Comparison of ENCODE assay signal across 8 mouse cellular contexts in genomic region chr3:58882878-58883510, GRCm38 (mm10). TPM values are rescaled to one million over a fixed set of nuclear protein-coding genes. Genes with fewer than 3 reads are reported as not detected.
A peak's percentile ranks its signal among the peaks of the same experiment; 100 is the strongest.
DNase-seq lines count a peak whose midpoint lies in the region; ATAC-seq and TF ChIP-seq lines count a peak whose summit lies in the region.

No protein-coding gene starts in this region.

- CTCF ChIA-PET in Patski (lab: Charles Lee), result interaction anchor here (0.8 to 1.0 kb wide), 5 partner anchors 9 to 238 kb away, joined by 3 read pairs; no protein-coding TSS in a partner anchor

- DNase-seq in heart, postnatal 14 days, result peak; percentile 1 to 8
- no peak for DNase-seq in heart, adult 11 months
- DNase-seq in Patski (ENCODE audit: low read depth, low spot score), result peak; percentile 71
- DNase-seq in forebrain, postnatal 0 days, result peak; percentile 46
- DNase-seq in cerebellum, adult 9-11 months, result no peak
- no peak for DNase-seq in cerebellum, adult 11-12 months

- POLR2A ChIA-PET in Patski (lab: Charles Lee), result interaction anchor here (0.6 to 0.8 kb wide), 2 partner anchors 13 to 20 kb away, joined by 3 to 4 read pairs; no protein-coding TSS in a partner anchor

- peak; percentile 93 for ATAC-seq in Patski
- peak; percentile 57 for ATAC-seq in forebrain, postnatal 0 days
- ATAC-seq in granulocyte monocyte progenitor cell, adult 5-6 weeks (replicated peaks; ENCODE audit: poor library complexity, severe bottlenecking), result no peak

- in situ Hi-C loops in Patski (cut with MboI; ENCODE audit: low pct_unique_long_range_greater_than_20kb), result no loop called here

- H3K9ac ChIP-seq in forebrain, postnatal 0 days, result no peak overlapping the region

- no peak overlapping the region for H3ac ChIP-seq in myocyte (ENCODE audit: control insufficient read depth, insufficient read length)

- H3K36me3 ChIP-seq in forebrain, postnatal 0 days (ENCODE audit: insufficient read depth), result no peaks in the 10 kb centered on the region
- no peaks in the 10 kb centered on the region for H3K36me3 ChIP-seq in myocyte (ENCODE audit: control insufficient read depth, insufficient read depth)

- no peak for TF ChIP-seq CTCF in Patski (IDR thresholded peaks at IDR 0.05)
- no peak for TF ChIP-seq CTCF in forebrain, postnatal 0 days (IDR thresholded peaks at IDR 0.05; ENCODE audit: low read depth)

- H3K79me2 ChIP-seq in myocyte (ENCODE audit: control insufficient read depth, insufficient read depth), result no peaks in the 10 kb centered on the region

- intact Hi-C loops in heart, postnatal 14 days (cut with DNase I), result no loop called here

- 18% methylated on average over 8 of the region's 8 CpGs for WGBS in forebrain, postnatal 0 days

- no peak overlapping the region for H3K4me2 ChIP-seq in forebrain, postnatal 0 days (ENCODE audit: low read depth)
- peak overlapping the region; percentile 73 for H3K4me2 ChIP-seq in myocyte (ENCODE audit: low read depth)

- H3K9me3 ChIP-seq in forebrain, postnatal 0 days (ENCODE audit: low read length), result no peaks in the 10 kb centered on the region

- no peak overlapping the region for H3K4me3 ChIP-seq in forebrain, postnatal 0 days (ENCODE audit: low read depth, low read length)
- H3K4me3 ChIP-seq in myocyte, result no peak overlapping the region

- H3K4me1 ChIP-seq in forebrain, postnatal 0 days (ENCODE audit: insufficient read depth), result no peaks in the 10 kb centered on the region

- TF ChIP-seq POLR2A in myocyte (IDR thresholded peaks at IDR 0.05; ENCODE audit: insufficient read length, low read depth), result no peak

- H3K27me3 ChIP-seq in Patski (no peaks in the 10 kb centered on the region), myocyte (ENCODE audit: control insufficient read depth, insufficient read depth, insufficient read length) (no peaks in the 10 kb centered on the region)
- H3K27me3 ChIP-seq in forebrain, postnatal 0 days (ENCODE audit: insufficient read depth, low read length), result no peaks in the 10 kb centered on the region

- no peak overlapping the region for H3K27ac ChIP-seq in forebrain, postnatal 0 days (ENCODE audit: low read depth, low read length)

TF ChIP-seq in myocyte, 11 proteins besides CTCF, POLR2A, EP300 and RAD21:
- TF ChIP-seq MYOG (IDR thresholded peaks at IDR 0.05; ENCODE audit: control insufficient read depth in 1 of 3, insufficient read depth in 1 of 3, insufficient read length in 2 of 3, low read depth in 2 of 3) (no peak), USF1 (IDR thresholded peaks at IDR 0.05; ENCODE audit: low read depth) (peak; percentile 38), TCF12 (IDR thresholded peaks at IDR 0.05; ENCODE audit: insufficient read depth, poor library complexity, severe bottlenecking) (no peak)

RNA-seq across cellular contexts. Expression of gene Clrn1, which starts 2.1 kb away (rescaled TPM):
- total RNA-seq in heart, postnatal 14 days (2021), result not detected
- not detected for polyA plus RNA-seq in Patski (2021)
- total RNA-seq in forebrain, postnatal 0 days (2014; rRNA removed), result 2.0 and 2.3 TPM in 2 replicates
- 0.97 and 2.6 TPM in 2 replicates for polyA plus RNA-seq in forebrain, postnatal 0 days (2015; fragmentation: Nextera tagmentation; extraction: Ambion mirVana)
- not detected for polyA plus RNA-seq in myocyte (2012; fragmentation: generic; extraction: Trizol)
- not detected in 2 replicates for total RNA-seq in granulocyte monocyte progenitor cell, adult 5-6 weeks (2014; fragmentation: Nextera tagmentation)
- total RNA-seq in granulocyte monocyte progenitor cell, adult 5-6 weeks (2017), result not detected in 2 replicates

Comparison
In these comparisons a context has a peak if more than half of its experiments do, and no peak if none do; other contexts are left out.
1. DNase-seq: peak in heart, postnatal 14 days (2 of 2), Patski (single experiment) and forebrain, postnatal 0 days (single experiment); none in heart, adult 11 months (single experiment), cerebellum, adult 9-11 months (single experiment) and cerebellum, adult 11-12 months (single experiment).